Mouse (Mus musculus): Measurements from ENCODE around the gene Tbp.
"Not testable (repeated sequence)": the region's sequence is repeated elsewhere in the genome, so short reads cannot be mapped to it uniquely, and the experiment has no call there.

DNA sequence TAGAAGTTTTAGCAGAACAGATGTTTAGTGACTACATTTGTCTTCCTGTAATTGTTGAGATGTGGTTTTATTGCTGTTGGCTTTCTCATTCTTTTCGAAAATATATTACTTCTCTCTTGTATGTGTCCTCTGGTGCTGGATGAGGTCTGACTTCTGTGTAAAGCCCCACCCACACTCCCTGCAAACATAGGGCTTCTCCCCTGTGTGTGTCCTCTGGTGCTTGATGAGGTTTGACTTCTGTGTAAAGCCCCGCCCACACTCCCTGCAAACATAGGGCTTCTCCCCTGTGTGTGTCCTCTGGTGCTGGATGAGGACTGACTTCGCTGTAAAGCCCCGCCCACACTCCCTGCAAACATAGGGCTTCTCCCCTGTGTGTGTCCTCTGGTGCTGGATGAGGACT lies 44.2 kb downstream of the Tbp start:
- TF ChIP-seq CTCF, POLR2A (IDR thresholded peaks at IDR 0.05; ENCODE audit: insufficient read depth, low read depth, low read length): not testable (repeated sequence)

Data from olfactory bulb, adult 2 months (tissue).